Comparison of ENCODE assay signal across 21 mouse cellular contexts in the genomic region with DNA sequence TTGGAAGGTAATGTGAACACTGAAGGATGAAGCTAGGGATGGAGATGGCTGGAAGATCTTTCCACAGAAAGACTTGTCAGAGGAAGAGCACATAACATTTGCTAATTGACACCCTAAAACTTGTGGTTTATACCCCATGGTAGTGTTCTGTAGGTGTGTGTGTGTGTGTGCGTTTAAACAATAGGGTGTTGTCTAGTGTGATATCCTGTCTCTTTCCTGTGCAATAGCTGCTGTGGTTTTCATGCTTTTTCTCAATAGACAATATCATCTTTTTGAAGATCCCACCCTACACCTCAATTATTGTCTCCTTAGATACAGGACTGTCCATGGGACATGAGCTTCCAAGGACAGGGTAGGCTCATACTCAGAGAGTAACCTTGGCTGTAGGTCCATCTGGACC.
DNase-seq lines count a peak whose midpoint lies in the region; ATAC-seq and TF ChIP-seq lines count a peak whose summit lies in the region.
"Had no signal": no experiment of that assay in that cellular context is flagged by ENCODE, and none has a peak within 500 bp of the region (broad histone marks: within the 10 kb centered on the region; RNA-seq: fewer than 3 reads in every experiment).

No protein-coding gene starts in this region.

- DNase-seq in spleen, adult 2 months (ENCODE audit: low read depth in 1 of 2, low spot score in 2 of 2): no peak
- DNase-seq in spleen, postnatal 14 days (ENCODE audit: low spot score in 2 of 2): no peak
- peak; percentile 34 to 71 for DNase-seq in natural killer cell, adult 2 months (ENCODE audit: low spot score in 2 of 2)
- no peak for DNase-seq in thymus, postnatal 0 days (ENCODE audit: low spot score)
- no peak for DNase-seq in layer of hippocampus, postnatal 10 days (ENCODE audit: low spot score in 2 of 2)
- DNase-seq in retina, embryonic 14.5 days (ENCODE audit: low spot score): no peak
- DNase-seq: adrenal gland, postnatal 10 days; B cell, adult 2 months; cerebellum, adult 11 months; cerebellum, adult 8-10 months; cerebellum, postnatal 25 days; gastrocnemius, postnatal 10 days; heart, adult 18-20 months; heart, postnatal 10 days; heart, postnatal 4 days had no signal

- TF ChIP-seq CTCF in spleen, adult 2 months (IDR thresholded peaks at IDR 0.05; ENCODE audit: extremely low read depth, insufficient read depth, insufficient read length, insufficient replicate concordance): no peak

- no peaks in the 10 kb centered on the region for H3K27me3 ChIP-seq in spleen, adult 2 months (ENCODE audit: control insufficient read depth, insufficient read depth, low read length)
- H3K27me3 ChIP-seq: embryonic facial prominence, embryonic 13.5 days; forebrain, embryonic 12.5 days had no signal

- peak; percentile 74 for ATAC-seq in inflammation-experienced regulatory T-cells, adult 6 months
- ATAC-seq: forebrain, embryonic 16.5 days had no signal

- H3K4me1 ChIP-seq in spleen, adult 2 months (ENCODE audit: control insufficient read depth, insufficient read depth, insufficient read length): no peaks in the 10 kb centered on the region; the same call in 1 of the 2 replicates
- H3K4me1 ChIP-seq: embryonic facial prominence, embryonic 13.5 days; forebrain, embryonic 12.5 days; heart, embryonic 10.5 days had no signal

- no peak overlapping the region for H3K4me3 ChIP-seq in spleen, adult 2 months (ENCODE audit: extremely low read depth, insufficient read depth, insufficient read length)
- H3K4me3 ChIP-seq: embryonic facial prominence, embryonic 13.5 days; forebrain, embryonic 12.5 days; heart, embryonic 10.5 days had no signal

- no peaks in the 10 kb centered on the region for H3K36me3 ChIP-seq in spleen, adult 2 months (ENCODE audit: control insufficient read depth, insufficient read depth, low read length)
- H3K36me3 ChIP-seq: embryonic facial prominence, embryonic 13.5 days; forebrain, embryonic 12.5 days; heart, embryonic 10.5 days had no signal

- no peak for TF ChIP-seq POLR2A in spleen, adult 2 months (IDR thresholded peaks at IDR 0.05; ENCODE audit: low read depth, low read length)

- peak overlapping the region; percentile 73; the same call in 1 of the 2 replicates for H3K27ac ChIP-seq in spleen, adult 2 months (ENCODE audit: insufficient read depth, low read length)
- H3K27ac ChIP-seq: embryonic facial prominence, embryonic 13.5 days; forebrain, embryonic 12.5 days; heart, embryonic 10.5 days; hindbrain, embryonic 14.5 days had no signal

- 50% methylated on average over 1 of the region's 1 CpGs for WGBS in spleen, adult 2 months

Comparison
In these comparisons a context has a peak if more than half of its experiments do, and no peak if none do; other contexts are left out.
1. DNase-seq: peak in natural killer cell, adult 2 months (2 of 2); none in spleen, adult 2 months (0 of 2), spleen, postnatal 14 days (0 of 2), thymus, postnatal 0 days (single experiment), layer of hippocampus, postnatal 10 days (0 of 2) and retina, embryonic 14.5 days (single experiment).